Mouse (Mus musculus): Measurements from ENCODE around the gene Erich6. TPM values are rescaled to one million over a fixed set of nuclear protein-coding genes. Genes with fewer than 3 reads are reported as not detected.
A peak's percentile ranks its signal among the peaks of the same experiment; 100 is the strongest.

The Erich6 gene
- polyA plus RNA-seq, 1 experiment from 2014 or later, result 0.09 TPM

- H3K27ac ChIP-seq, result no peak overlapping the region
- no peak overlapping the region for H3K4me2 ChIP-seq (replicated peaks)
- 94% methylated on average over 5 of the region's 5 CpGs for WGBS
- ATAC-seq, result no peak
- H3K4me1 ChIP-seq (replicated peaks), result peaks cover 7% of the 10 kb centered on the region
- H3K4me3 ChIP-seq (replicated peaks), result no peak overlapping the region
- H3K9ac ChIP-seq (replicated peaks), result no peak overlapping the region
- no peaks in the 10 kb centered on the region for H3K9me3 ChIP-seq
- H3K36me3 ChIP-seq, result peaks cover 12% of the 10 kb centered on the region
- H3K27me3 ChIP-seq, result no peaks in the 10 kb centered on the region
These were observed 36.3 kb upstream of the Erich6 start for GRCm38 (mm10) chr3:58673295-58673694.

- Histone ChIP-seq H3K27me3 (no peaks in the 10 kb centered on the region), H3K4me3 (replicated peaks) (no peak overlapping the region), H3K36me3 (peaks cover 12% of the 10 kb centered on the region), H3K9me3 (no peaks in the 10 kb centered on the region), H3K4me1 (replicated peaks) (peaks cover 4% of the 10 kb centered on the region), H3K4me2 (replicated peaks) (no peak overlapping the region), H3K9ac (replicated peaks) (no peak overlapping the region), H3K27ac (no peak overlapping the region)
- ATAC-seq, result no peak
- WGBS, result 83% methylated on average over 4 of the region's 4 CpGs
These were observed 35.6 kb upstream of the Erich6 start for GRCm38 (mm10) chr3:58672481-58673183.

- Histone ChIP-seq H3K4me1 (replicated peaks) (no peaks in the 10 kb centered on the region), H3K27me3 (no peaks in the 10 kb centered on the region), H3K9me3 (no peaks in the 10 kb centered on the region), H3K36me3 (peaks cover 12% of the 10 kb centered on the region), H3K4me3 (replicated peaks) (no peak overlapping the region), H3K4me2 (replicated peaks) (no peak overlapping the region), H3K9ac (replicated peaks) (no peak overlapping the region), H3K27ac (no peak overlapping the region)
- 0 out of 2 replicates have a peak, but pooled peaks have one; percentile 11 for ATAC-seq
- 72% methylated on average over 6 of the region's 6 CpGs for WGBS
These were observed 34.7 kb upstream of the Erich6 start for GRCm38 (mm10) chr3:58671616-58672250.

GRCm38 (mm10) chr3:58663970-58664369 is 27.0 kb upstream of the Erich6 start:
- whole genome bisulfite sequencing, result 87% methylated on average over 7 of the region's 7 CpGs
- no peak overlapping the region for H3K4me3 ChIP-seq (replicated peaks)
- peaks cover 3% of the 10 kb centered on the region; the same call in 1 of the 2 replicates for H3K9me3 ChIP-seq
- ATAC-seq, result no peak
- no peak overlapping the region for H3K9ac ChIP-seq (replicated peaks)
- no peak overlapping the region for H3K4me2 ChIP-seq (replicated peaks)
- H3K27me3 ChIP-seq, result no peaks in the 10 kb centered on the region
- H3K4me1 ChIP-seq (replicated peaks), result no peaks in the 10 kb centered on the region
- no peak overlapping the region for H3K27ac ChIP-seq
- H3K36me3 ChIP-seq, result no peaks in the 10 kb centered on the region

- Histone ChIP-seq H3K27me3 (no peaks in the 10 kb centered on the region), H3K4me1 (replicated peaks) (no peaks in the 10 kb centered on the region), H3K4me2 (replicated peaks) (no peak overlapping the region), H3K27ac (no peak overlapping the region), H3K36me3 (no peaks in the 10 kb centered on the region), H3K4me3 (replicated peaks) (no peak overlapping the region), H3K9ac (replicated peaks) (no peak overlapping the region), H3K9me3 (no peaks in the 10 kb centered on the region; the same call in 1 of the 2 replicates)
- ATAC-seq, result no peak
- 85% methylated on average over 4 of the region's 4 CpGs for WGBS
These were observed 23.6 kb upstream of the Erich6 start for GRCm38 (mm10) chr3:58660636-58661035.

- Histone ChIP-seq H3K4me1 (replicated peaks) (no peaks in the 10 kb centered on the region), H3K9ac (replicated peaks) (no peak overlapping the region), H3K4me3 (replicated peaks) (no peak overlapping the region), H3K4me2 (replicated peaks) (no peak overlapping the region), H3K27ac (no peak overlapping the region), H3K27me3 (no peaks in the 10 kb centered on the region), H3K36me3 (no peaks in the 10 kb centered on the region), H3K9me3 (no peaks in the 10 kb centered on the region)
- no peak for ATAC-seq
- 34% methylated on average over 2 of the region's 2 CpGs for WGBS
These were observed 20.3 kb upstream of the Erich6 start for GRCm38 (mm10) chr3:58657356-58657755.

GRCm38 (mm10) chr3:58655362-58656130 is 18.5 kb upstream of the Erich6 start:
- H3K4me1 ChIP-seq (replicated peaks), result no peaks in the 10 kb centered on the region
- H3K4me2 ChIP-seq (replicated peaks), result no peak overlapping the region
- WGBS, result 54% methylated on average over 17 of the region's 17 CpGs
- H3K9me3 ChIP-seq, result no peaks in the 10 kb centered on the region
- ATAC-seq, result peak; percentile 81
- H3K4me3 ChIP-seq (replicated peaks), result no peak overlapping the region
- no peak overlapping the region for H3K27ac ChIP-seq
- no peaks in the 10 kb centered on the region for H3K27me3 ChIP-seq
- no peaks in the 10 kb centered on the region for H3K36me3 ChIP-seq
- no peak overlapping the region for H3K9ac ChIP-seq (replicated peaks)

GRCm38 (mm10) chr3:58653907-58654306 is 16.9 kb upstream of the Erich6 start:
- no peak for ATAC-seq
- H3K27ac ChIP-seq, result no peak overlapping the region
- no peak overlapping the region for H3K4me3 ChIP-seq (replicated peaks)
- no peaks in the 10 kb centered on the region for H3K9me3 ChIP-seq
- H3K36me3 ChIP-seq, result no peaks in the 10 kb centered on the region
- no peaks in the 10 kb centered on the region for H3K27me3 ChIP-seq
- WGBS, result 65% methylated on average over 5 of the region's 5 CpGs
- no peak overlapping the region for H3K4me2 ChIP-seq (replicated peaks)
- no peak overlapping the region for H3K9ac ChIP-seq (replicated peaks)
- H3K4me1 ChIP-seq (replicated peaks), result no peaks in the 10 kb centered on the region

- no peak overlapping the region for H3K4me3 ChIP-seq (replicated peaks)
- H3K9me3 ChIP-seq, result no peaks in the 10 kb centered on the region
- H3K27ac ChIP-seq, result no peak overlapping the region
- 91% methylated on average over 4 of the region's 4 CpGs for WGBS
- H3K4me1 ChIP-seq (replicated peaks), result no peaks in the 10 kb centered on the region
- H3K27me3 ChIP-seq, result no peaks in the 10 kb centered on the region
- no peak overlapping the region for H3K4me2 ChIP-seq (replicated peaks)
- ATAC-seq, result no peak
- H3K36me3 ChIP-seq, result no peaks in the 10 kb centered on the region
- H3K9ac ChIP-seq (replicated peaks), result no peak overlapping the region
These were observed 13.3 kb upstream of the Erich6 start for GRCm38 (mm10) chr3:58650328-58650727.

- ATAC-seq, result no peak
- Histone ChIP-seq H3K27ac (no peak overlapping the region), H3K4me1 (replicated peaks) (no peaks in the 10 kb centered on the region), H3K4me3 (replicated peaks) (no peak overlapping the region), H3K9ac (replicated peaks) (no peak overlapping the region), H3K9me3 (no peaks in the 10 kb centered on the region), H3K4me2 (replicated peaks) (no peak overlapping the region), H3K36me3 (no peaks in the 10 kb centered on the region), H3K27me3 (no peaks in the 10 kb centered on the region)
- WGBS, result 84% methylated on average over 2 of the region's 2 CpGs
These were observed 10.2 kb upstream of the Erich6 start for GRCm38 (mm10) chr3:58647179-58647578.

GRCm38 (mm10) chr3:58646180-58646579 is 9.2 kb upstream of the Erich6 start:
- ATAC-seq, result no peak
- WGBS, result 89% methylated on average over 4 of the region's 4 CpGs
- H3K36me3 ChIP-seq, result no peaks in the 10 kb centered on the region

GRCm38 (mm10) chr3:58631693-58632092 is 5.3 kb downstream of the Erich6 start:
- no peaks in the 10 kb centered on the region for H3K36me3 ChIP-seq
- H3K4me2 ChIP-seq (replicated peaks), result no peak overlapping the region
- no peak overlapping the region for H3K27ac ChIP-seq
- no peaks in the 10 kb centered on the region for H3K9me3 ChIP-seq
- no peak overlapping the region for H3K9ac ChIP-seq (replicated peaks)
- peaks cover 8% of the 10 kb centered on the region for H3K4me1 ChIP-seq (replicated peaks)
- H3K27me3 ChIP-seq, result no peaks in the 10 kb centered on the region
- no peak overlapping the region for H3K4me3 ChIP-seq (replicated peaks)
- WGBS, result 85% methylated on average over 2 of the region's 2 CpGs
- no peak for ATAC-seq

More at GRCm38 (mm10) chr3:58646180-58646579, 9.2 kb upstream of the Erich6 start:
- no peak overlapping the region for H3K4me2 ChIP-seq (replicated peaks)
- no peaks in the 10 kb centered on the region for H3K27me3 ChIP-seq
- no peaks in the 10 kb centered on the region for H3K9me3 ChIP-seq
- no peak overlapping the region for H3K4me3 ChIP-seq (replicated peaks)
- H3K9ac ChIP-seq (replicated peaks), result no peak overlapping the region
- no peaks in the 10 kb centered on the region for H3K4me1 ChIP-seq (replicated peaks)
- H3K27ac ChIP-seq, result no peak overlapping the region
